Mouse (Mus musculus) kidney, adult 2 months (tissue): Measurements from ENCODE around the gene Muc16.

ENCODE experiments used
- CTCF ChIP-seq: fragments of 200-500 bp; conservative IDR thresholded peaks from 2 replicates; pipeline ENCODE4 v1.5.1; 2011; ENCODE audit warnings: low read depth, mild to moderate bottlenecking, control low read depth, low read length, moderate library complexity, mixed read lengths; ENCODE audit not compliant: insufficient read depth, insufficient read length
- POLR2A ChIP-seq: fragments of 200-500 bp; IDR thresholded peaks from one replicate; pipeline ENCODE4 v1.6.1; 2011; ENCODE audit warnings: low read depth, low read length, control low read depth

- no peak for TF ChIP-seq CTCF
- no peak for TF ChIP-seq POLR2A
Observed at GRCm38 (mm10) chr9:18705628-18706027, 31.3 kb upstream of the Muc16 start.
